Mouse (Mus musculus) mouse trophoblast stem cell (cell line): Measurements from ENCODE around the gene Myo10.

Source experiments
- in situ Hi-C, 2 experiments: fragments of 300-500 bp; cut with MseI, MboI; formaldehyde crosslinking; loops; 2 replicates in 1 of 2; 3 replicates in 1 of 2; pipeline ENCODE4 v1.15.1; 2025

Myo10 gene

DNA sequence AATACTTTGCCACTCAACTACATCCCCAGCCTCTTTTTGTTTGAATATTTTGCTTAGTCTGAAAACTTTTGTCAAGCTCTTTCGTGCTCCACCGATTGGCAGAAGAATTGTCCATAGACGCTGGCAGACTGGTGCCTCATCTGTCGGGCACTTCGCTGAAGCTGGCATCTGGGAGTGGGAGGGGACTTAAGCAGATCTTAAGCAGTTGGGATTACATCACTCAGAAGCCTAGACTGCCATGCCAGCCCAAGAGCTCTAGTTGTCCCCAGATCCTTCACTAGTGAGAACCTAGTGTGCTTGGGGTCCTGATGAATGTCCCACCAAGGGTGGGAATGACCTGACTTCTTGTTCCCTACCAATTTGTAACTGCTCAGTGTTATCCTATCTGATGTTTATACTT is 138.0 kb downstream of the Myo10 start:
- in situ Hi-C loops: no loop called here

DNA sequence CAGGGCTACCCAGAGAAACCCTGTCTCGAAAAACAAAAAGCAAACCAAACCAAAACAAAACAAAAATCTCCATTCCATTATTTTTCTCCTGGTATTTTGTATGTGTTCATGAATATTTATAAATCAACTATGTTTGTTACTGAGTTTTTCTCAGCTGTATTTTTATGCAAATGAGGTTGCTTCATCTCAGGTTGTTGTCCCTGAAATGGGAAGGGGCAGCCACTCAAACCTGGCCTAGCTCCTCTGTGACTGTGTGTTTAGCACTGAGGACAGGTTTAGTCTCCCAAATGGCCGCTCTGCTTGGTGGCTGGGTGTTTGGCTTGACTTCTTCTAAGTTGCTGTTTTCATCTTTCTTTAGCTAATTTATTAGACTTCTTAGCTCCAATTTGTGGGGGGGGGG is 138.7 kb downstream of the Myo10 start:
- in situ Hi-C loops: no loop called here

GRCm38 (mm10) chr15:25761800-25762211 is 139.5 kb downstream of the Myo10 start:
- in situ Hi-C loops: no loop called here

DNA sequence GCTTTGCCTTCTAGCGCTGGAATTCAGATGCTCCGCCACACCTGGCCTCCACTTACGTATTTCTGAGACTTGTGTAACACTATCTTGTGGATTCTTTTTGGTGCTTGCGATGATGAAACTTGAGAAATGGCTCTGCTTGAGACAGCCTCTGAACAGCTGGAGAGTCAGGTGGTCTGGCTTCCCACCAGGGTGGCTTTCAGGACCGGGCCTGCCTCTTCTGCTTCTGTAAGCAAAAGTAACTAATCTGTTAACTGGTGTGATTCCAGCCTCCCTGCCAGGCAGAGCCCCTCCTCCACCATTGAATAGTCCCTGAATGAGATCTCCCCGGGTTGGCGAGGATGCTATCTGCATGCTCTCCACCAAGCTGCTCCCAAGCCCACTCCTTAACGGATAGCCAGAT is 140.0 kb downstream of the Myo10 start:
- in situ Hi-C loops: no loop called here

GRCm38 (mm10) chr15:25763106-25763505 is 140.8 kb downstream of the Myo10 start:
- in situ Hi-C loops: no loop called here

- in situ Hi-C loops: no loop called here
These were observed 142.5 kb downstream of the Myo10 start for GRCm38 (mm10) chr15:25764653-25765352.

GRCm38 (mm10) chr15:25767777-25768176 is 145.5 kb downstream of the Myo10 start:
- in situ Hi-C loops: no loop called here

GRCm38 (mm10) chr15:25769524-25770255 is 147.4 kb downstream of the Myo10 start:
- in situ Hi-C loops: no loop called here

DNA sequence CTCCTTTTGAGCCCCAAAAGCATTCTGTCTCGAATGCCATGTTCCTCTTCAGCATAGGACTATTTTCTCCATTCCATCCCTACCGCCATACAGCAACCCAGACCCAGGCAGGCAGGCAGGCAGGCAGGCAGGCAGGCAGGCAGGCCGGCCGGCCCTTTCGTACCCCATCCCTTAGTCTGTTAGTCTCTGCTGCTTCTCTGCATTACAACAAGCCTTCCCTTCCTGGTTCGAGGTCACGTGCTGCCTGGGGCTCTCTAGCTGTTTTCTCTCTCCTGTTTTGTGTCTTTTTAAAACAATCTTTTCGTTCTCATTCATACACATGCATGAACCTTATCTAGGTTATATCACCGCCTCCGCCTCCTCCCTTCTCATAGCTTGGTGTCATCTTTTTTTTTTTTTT is 149.5 kb downstream of the Myo10 start:
- in situ Hi-C loops: no loop called here

DNA sequence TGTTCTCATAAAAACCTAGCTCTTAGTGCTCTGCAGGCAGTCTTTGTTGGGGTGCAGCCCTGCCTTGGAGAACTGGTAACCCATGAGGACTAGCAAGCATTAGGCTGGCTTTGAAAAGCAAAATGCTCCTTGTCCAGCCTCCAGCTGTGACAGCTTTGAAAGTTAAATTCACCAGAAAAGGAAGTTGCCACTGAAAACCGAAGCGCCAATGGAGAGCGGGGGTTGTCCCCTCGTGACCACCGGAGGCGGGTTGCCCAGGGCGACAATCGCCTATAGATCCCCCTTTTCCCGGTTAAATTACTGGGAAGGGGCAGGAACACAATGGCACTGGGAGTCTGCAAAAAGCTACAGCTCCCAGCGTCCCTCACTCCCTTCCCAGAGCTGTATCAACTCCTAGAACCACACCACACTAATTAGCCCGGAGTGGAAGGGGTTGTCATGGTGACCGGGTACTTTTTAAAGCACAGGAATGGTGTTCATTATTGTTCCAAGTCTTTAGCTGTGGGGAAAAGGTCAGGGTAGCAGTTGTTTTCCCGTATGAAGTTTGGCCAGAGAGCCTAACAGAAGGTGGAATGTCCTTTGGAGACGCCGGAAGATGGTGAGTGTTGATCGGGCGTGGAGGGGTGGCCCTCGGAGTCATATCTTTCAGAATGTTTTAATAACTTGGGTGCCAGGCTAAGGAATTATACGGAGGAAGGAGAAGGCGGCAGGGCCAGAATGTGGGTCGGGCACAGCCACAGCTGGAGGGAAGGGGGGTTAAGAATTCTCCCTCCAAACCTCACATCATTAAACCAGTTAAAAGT is 151.6 kb downstream of the Myo10 start:
- in situ Hi-C loops: no loop called here

DNA sequence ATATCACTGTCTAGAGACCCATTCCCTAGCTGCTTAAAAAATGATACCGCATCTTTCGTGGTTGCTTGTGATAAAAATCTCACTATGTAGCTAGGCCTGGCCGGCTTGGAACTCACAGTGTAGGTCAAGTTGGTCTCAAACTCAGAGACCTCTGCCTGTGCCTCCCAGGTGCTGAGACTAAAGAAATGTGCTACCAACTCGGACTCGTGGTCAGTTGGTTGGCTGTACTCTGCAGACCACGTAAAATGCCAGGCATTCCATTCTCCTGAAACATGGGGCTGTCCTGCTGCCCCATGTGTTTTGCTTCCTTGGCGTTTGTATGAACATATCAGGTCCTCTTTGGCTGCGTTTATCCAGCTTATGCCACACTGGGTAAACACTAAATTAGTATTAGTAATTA is 156.6 kb downstream of the Myo10 start:
- in situ Hi-C loops: no loop called here

GRCm38 (mm10) chr15:25779522-25780191 is 157.3 kb downstream of the Myo10 start:
- in situ Hi-C loops: no loop called here

- in situ Hi-C loops: no loop called here
These were observed 158.7 kb downstream of the Myo10 start for GRCm38 (mm10) chr15:25781053-25781452.

DNA sequence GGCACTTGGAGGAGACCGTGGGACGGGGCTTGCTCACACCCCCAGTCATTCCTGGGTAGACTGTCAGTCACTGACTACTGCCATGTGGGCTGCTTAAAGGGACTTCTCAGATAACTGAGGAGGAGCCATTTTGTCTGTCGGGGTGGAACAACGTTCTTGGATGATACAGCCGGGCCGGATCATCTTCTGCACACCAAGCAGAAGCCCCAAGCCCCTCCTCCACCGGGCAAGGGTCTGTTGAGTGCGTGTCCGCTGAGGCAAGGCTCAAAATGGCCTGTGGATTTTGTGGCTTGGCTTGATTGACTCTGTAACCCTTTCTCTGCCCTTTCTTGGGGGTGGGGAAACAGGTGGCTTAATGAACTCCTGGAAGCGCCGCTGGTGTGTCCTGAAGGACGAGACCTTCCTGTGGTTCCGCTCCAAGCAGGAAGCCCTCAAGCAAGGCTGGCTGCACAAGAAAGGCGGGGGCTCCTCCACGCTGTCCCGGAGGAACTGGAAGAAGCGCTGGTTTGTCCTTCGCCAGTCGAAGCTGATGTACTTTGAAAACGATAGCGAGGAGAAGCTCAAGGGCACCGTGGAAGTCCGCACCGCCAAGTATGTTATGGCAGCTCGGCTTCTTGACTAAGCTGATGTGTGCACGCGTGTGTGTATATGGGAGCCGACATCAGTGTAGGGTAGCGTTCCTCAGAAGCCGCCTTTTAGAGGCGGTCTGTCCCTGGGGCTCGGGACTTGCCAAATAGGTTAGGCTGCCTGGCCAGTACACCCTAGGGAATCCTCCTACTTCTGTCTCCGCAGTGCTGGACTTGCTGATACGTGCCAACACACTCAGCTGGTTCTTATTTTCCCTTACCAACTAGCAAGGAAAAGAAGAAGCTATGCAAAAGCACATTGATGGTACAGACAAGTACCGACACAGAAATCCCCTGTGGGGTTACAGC is 163.4 kb downstream of the Myo10 start:
- in situ Hi-C loops: no loop called here

DNA sequence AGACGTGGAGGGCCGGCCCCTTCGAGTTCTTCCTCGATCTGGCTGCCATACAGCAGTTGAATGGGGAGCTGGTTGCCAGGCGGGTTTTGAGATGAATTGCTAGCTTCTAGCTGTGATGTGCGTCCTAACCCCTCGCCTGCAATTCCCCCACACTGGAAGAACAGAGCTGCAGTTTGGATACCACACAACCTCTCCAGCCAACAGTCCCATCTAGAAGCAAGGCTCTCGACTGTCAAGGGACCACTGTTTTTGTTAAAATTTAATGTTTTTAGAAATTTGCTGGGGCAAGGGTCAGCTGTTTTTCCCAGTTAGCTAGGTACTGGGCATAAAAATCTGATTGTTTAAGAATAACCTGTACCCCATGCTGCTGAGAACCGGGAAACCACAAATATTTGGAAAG is 165.1 kb downstream of the Myo10 start:
- in situ Hi-C loops: no loop called here

- in situ Hi-C loops: no loop called here
These were observed 165.6 kb downstream of the Myo10 start for GRCm38 (mm10) chr15:25787965-25788364.

DNA sequence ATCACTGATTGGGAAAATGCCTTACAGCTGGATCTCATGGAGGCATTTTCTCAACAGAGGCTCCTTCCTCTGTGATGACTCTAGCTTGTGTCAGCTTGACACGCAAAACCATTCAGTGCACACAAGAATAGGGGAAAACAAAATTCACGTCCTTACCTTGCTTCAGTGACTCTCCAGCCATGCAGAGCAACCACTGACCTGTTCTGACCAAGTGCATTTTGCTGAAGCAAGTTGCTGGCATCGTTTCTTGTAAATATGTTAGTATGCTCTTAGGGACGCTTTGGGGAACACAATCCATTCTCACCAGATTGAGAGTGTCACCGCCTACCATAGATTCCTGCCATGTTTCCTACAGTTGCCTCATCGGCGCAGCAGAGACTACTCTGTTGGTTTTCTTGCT is 166.2 kb downstream of the Myo10 start:
- in situ Hi-C loops: no loop called here

- in situ Hi-C loops: no loop called here
These were observed 166.9 kb downstream of the Myo10 start for GRCm38 (mm10) chr15:25789241-25789640.

GRCm38 (mm10) chr15:25791660-25792353 is 169.5 kb downstream of the Myo10 start:
- in situ Hi-C loops: no loop called here

GRCm38 (mm10) chr15:25794123-25794522 is 171.8 kb downstream of the Myo10 start:
- in situ Hi-C loops: no loop called here
